Mouse (Mus musculus): Measurements from ENCODE around the gene Sptbn4. TPM values are rescaled to one million over a fixed set of nuclear protein-coding genes. Genes with fewer than 3 reads are reported as not detected.

Sptbn4 gene
- polyA plus RNA-seq, 1 experiment: 0.23 TPM

DNA sequence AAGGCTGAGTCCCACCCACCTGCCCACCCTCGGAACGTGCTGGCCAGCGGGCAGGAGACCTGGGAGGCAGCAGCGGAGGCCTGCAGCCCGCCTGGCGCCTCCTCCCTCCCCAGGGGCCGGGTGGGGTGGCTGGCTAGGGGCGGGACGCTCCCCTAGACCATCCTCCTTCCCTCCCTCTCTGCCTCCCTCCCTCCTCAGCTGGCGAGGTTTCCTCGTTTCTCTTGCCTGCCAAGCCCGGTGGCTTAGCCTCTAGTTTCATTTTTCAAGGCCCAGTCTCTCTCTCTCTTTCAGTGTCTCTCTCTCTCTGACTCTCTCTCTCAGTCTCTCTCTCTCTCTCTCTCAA lies 34.1 kb upstream of the Sptbn4 start:
- WGBS: 0% methylated on average over 5 of the region's 12 CpGs
- Histone ChIP-seq H3K27me3 (ENCODE audit: control insufficient read depth, insufficient read depth, low read length) (no peaks in the 10 kb centered on the region), H3K27ac (ENCODE audit: insufficient read depth, low read length) (peak overlapping the region; percentile 65; the same call in 1 of the 2 replicates), H3K36me3 (ENCODE audit: control insufficient read depth, insufficient read depth, low read length) (peaks cover 4% of the 10 kb centered on the region), H3K4me1 (ENCODE audit: control insufficient read depth, insufficient read depth, insufficient read length) (peaks cover 8% of the 10 kb centered on the region; the same call in 1 of the 2 replicates), H3K4me3 (ENCODE audit: extremely low read depth, insufficient read depth, insufficient read length) (peak overlapping the region; percentile 31; the same call in 1 of the 2 replicates)
- TF ChIP-seq CTCF (IDR thresholded peaks at IDR 0.05; ENCODE audit: extremely low read depth, insufficient read depth, insufficient read length, insufficient replicate concordance) (no peak), POLR2A (IDR thresholded peaks at IDR 0.05; ENCODE audit: low read depth, low read length) (no peak; the same call in 1 of the 2 replicates)
- DNase-seq (ENCODE audit: low read depth in 1 of 2, low spot score in 2 of 2): peak; percentile 48 to 69

GRCm38 (mm10) chr7:27480927-27481626 lies 33.6 kb upstream of the Sptbn4 start:
- no peak for DNase-seq (ENCODE audit: low read depth in 1 of 2, low spot score in 2 of 2)
- H3K27ac ChIP-seq (ENCODE audit: insufficient read depth, low read length): peak overlapping the region; percentile 21; the same call in 1 of the 2 replicates
- peak overlapping the region; percentile 31; the same call in 1 of the 2 replicates for H3K4me3 ChIP-seq (ENCODE audit: extremely low read depth, insufficient read depth, insufficient read length)
- 30% methylated on average over 11 of the region's 11 CpGs for WGBS
- H3K4me1 ChIP-seq (ENCODE audit: control insufficient read depth, insufficient read depth, insufficient read length): peaks cover 8% of the 10 kb centered on the region; the same call in 1 of the 2 replicates
- H3K27me3 ChIP-seq (ENCODE audit: control insufficient read depth, insufficient read depth, low read length): no peaks in the 10 kb centered on the region
- TF ChIP-seq POLR2A (IDR thresholded peaks at IDR 0.05; ENCODE audit: low read depth, low read length) (no peak), CTCF (IDR thresholded peaks at IDR 0.05; ENCODE audit: extremely low read depth, insufficient read depth, insufficient read length, insufficient replicate concordance) (no peak)
- peaks cover 9% of the 10 kb centered on the region for H3K36me3 ChIP-seq (ENCODE audit: control insufficient read depth, insufficient read depth, low read length)

DNA sequence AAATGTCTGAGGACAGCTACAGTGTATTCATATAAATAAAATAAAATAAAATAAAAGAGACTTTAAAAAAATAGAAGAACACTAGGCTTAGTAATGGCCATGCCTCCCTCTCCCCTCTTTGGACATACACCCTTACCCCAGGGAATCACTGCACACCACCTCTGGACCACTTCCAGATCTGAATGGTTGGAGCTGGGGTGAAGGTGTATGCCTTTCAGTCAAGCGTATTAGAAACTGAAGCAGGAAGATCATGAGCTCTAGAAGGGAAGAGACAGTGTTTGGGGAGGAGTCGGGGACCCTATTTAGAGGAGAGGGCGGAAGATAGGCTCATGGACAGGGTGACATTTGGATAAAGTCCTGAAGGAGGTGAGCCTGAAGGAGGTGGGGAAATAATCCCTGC lies 33.0 kb upstream of the Sptbn4 start:
- DNase-seq (ENCODE audit: low read depth in 1 of 2, low spot score in 2 of 2): no peak
- Histone ChIP-seq H3K4me1 (ENCODE audit: control insufficient read depth, insufficient read depth, insufficient read length) (peaks cover 8% of the 10 kb centered on the region; the same call in 1 of the 2 replicates), H3K27ac (ENCODE audit: insufficient read depth, low read length) (no peak overlapping the region), H3K4me3 (ENCODE audit: extremely low read depth, insufficient read depth, insufficient read length) (no peak overlapping the region), H3K36me3 (ENCODE audit: control insufficient read depth, insufficient read depth, low read length) (peaks cover 9% of the 10 kb centered on the region), H3K27me3 (ENCODE audit: control insufficient read depth, insufficient read depth, low read length) (no peaks in the 10 kb centered on the region)
- WGBS: 89% methylated on average over 3 of the region's 3 CpGs
- TF ChIP-seq POLR2A (IDR thresholded peaks at IDR 0.05; ENCODE audit: low read depth, low read length) (no peak), CTCF (IDR thresholded peaks at IDR 0.05; ENCODE audit: extremely low read depth, insufficient read depth, insufficient read length, insufficient replicate concordance) (no peak)

DNA sequence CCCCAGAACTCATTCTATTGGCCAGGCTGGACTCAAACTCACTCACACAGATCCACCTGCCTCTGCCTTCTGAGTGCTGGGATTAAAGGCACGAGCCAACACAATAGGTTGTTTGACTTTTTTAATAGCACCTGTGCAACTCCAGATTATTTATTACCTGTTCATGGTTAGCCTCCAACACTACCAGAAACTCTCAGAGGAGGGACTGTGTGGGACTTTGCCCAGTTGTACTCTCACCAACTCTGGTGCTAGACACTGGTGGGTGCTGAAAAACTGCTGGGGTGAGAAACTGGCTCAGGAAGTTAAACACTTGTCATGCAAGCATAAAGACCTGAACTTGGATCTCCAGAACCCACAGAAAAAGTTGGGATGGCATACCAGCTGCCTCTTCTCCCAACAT lies 32.3 kb upstream of the Sptbn4 start:
- no peak for TF ChIP-seq CTCF (IDR thresholded peaks at IDR 0.05; ENCODE audit: extremely low read depth, insufficient read depth, insufficient read length, insufficient replicate concordance)
- no peak for TF ChIP-seq POLR2A (IDR thresholded peaks at IDR 0.05; ENCODE audit: low read depth, low read length)
- no peak for DNase-seq (ENCODE audit: low read depth in 1 of 2, low spot score in 2 of 2)
- 92% methylated on average over 1 of the region's 1 CpGs for WGBS
- Histone ChIP-seq H3K36me3 (ENCODE audit: control insufficient read depth, insufficient read depth, low read length) (peaks cover 9% of the 10 kb centered on the region), H3K27ac (ENCODE audit: insufficient read depth, low read length) (no peak overlapping the region), H3K4me3 (ENCODE audit: extremely low read depth, insufficient read depth, insufficient read length) (no peak overlapping the region), H3K27me3 (ENCODE audit: control insufficient read depth, insufficient read depth, low read length) (no peaks in the 10 kb centered on the region), H3K4me1 (ENCODE audit: control insufficient read depth, insufficient read depth, insufficient read length) (peaks cover 8% of the 10 kb centered on the region; the same call in 1 of the 2 replicates)

DNA sequence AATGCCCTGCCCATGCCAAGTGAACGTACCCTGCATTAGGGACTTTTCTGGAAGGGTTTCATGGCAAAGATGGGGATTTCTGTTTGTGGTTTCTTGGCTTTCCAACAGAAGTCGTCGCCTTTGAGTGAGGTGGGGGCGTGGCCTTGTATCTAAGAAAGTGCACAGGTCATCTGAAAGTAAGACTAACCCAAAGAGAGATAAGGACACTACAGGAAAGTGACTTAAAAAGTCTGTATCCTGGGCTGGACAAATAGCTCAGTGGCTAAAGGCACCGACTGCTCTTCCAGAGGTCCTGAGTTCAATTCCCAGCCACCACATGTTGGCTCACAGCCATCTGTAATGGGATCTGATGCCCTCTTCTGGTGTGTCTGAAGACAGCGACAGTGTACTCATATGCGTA lies 31.1 kb upstream of the Sptbn4 start:
- no peak overlapping the region for H3K27ac ChIP-seq (ENCODE audit: insufficient read depth, low read length)

GRCm38 (mm10) chr7:27476098-27476635 lies 28.7 kb upstream of the Sptbn4 start:
- 95% methylated on average over 14 of the region's 14 CpGs for WGBS
- Histone ChIP-seq H3K4me3 (ENCODE audit: extremely low read depth, insufficient read depth, insufficient read length) (no peak overlapping the region), H3K27me3 (ENCODE audit: control insufficient read depth, insufficient read depth, low read length) (no peaks in the 10 kb centered on the region), H3K36me3 (ENCODE audit: control insufficient read depth, insufficient read depth, low read length) (peaks cover 9% of the 10 kb centered on the region), H3K27ac (ENCODE audit: insufficient read depth, low read length) (no peak overlapping the region), H3K4me1 (ENCODE audit: control insufficient read depth, insufficient read depth, insufficient read length) (peaks cover 4% of the 10 kb centered on the region; the same call in 1 of the 2 replicates)
- TF ChIP-seq CTCF (IDR thresholded peaks at IDR 0.05; ENCODE audit: extremely low read depth, insufficient read depth, insufficient read length, insufficient replicate concordance) (no peak), POLR2A (IDR thresholded peaks at IDR 0.05; ENCODE audit: low read depth, low read length) (no peak)
- no peak for DNase-seq (ENCODE audit: low read depth in 1 of 2, low spot score in 2 of 2)

More for the DNA sequence above, 31.1 kb upstream of the Sptbn4 start:
- H3K36me3 ChIP-seq (ENCODE audit: control insufficient read depth, insufficient read depth, low read length): peaks cover 9% of the 10 kb centered on the region
- no peak for DNase-seq (ENCODE audit: low read depth in 1 of 2, low spot score in 2 of 2)
- TF ChIP-seq POLR2A (IDR thresholded peaks at IDR 0.05; ENCODE audit: low read depth, low read length): no peak
- TF ChIP-seq CTCF (IDR thresholded peaks at IDR 0.05; ENCODE audit: extremely low read depth, insufficient read depth, insufficient read length, insufficient replicate concordance): no peak
- H3K4me3 ChIP-seq (ENCODE audit: extremely low read depth, insufficient read depth, insufficient read length): no peak overlapping the region
- peaks cover 8% of the 10 kb centered on the region; the same call in 1 of the 2 replicates for H3K4me1 ChIP-seq (ENCODE audit: control insufficient read depth, insufficient read depth, insufficient read length)
- H3K27me3 ChIP-seq (ENCODE audit: control insufficient read depth, insufficient read depth, low read length): no peaks in the 10 kb centered on the region
- 68% methylated on average over 7 of the region's 7 CpGs for WGBS

DNA sequence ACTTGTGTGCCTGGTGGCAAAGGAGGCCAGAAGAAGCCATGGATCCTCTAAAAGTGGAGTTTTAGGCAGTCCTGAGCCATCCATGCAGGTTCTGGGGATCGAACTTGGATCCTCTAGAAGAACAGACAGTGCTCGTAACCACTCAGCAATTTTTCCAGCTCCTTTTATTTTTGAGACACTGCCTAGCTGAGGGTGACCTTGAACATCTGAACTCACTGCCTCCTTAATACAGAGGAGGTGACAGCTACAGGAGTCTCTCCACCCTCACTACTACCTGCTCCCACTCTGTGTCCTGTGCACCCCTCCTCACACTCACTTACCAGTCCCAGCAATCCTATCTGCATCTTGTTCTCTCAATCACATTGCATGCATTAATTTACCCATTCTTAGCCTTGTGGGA lies 28.1 kb upstream of the Sptbn4 start:
- TF ChIP-seq POLR2A (IDR thresholded peaks at IDR 0.05; ENCODE audit: low read depth, low read length): no peak
- no peak for TF ChIP-seq CTCF (IDR thresholded peaks at IDR 0.05; ENCODE audit: extremely low read depth, insufficient read depth, insufficient read length, insufficient replicate concordance)
- 96% methylated on average over 2 of the region's 2 CpGs for WGBS
- no peak overlapping the region for H3K27ac ChIP-seq (ENCODE audit: insufficient read depth, low read length)
- no peaks in the 10 kb centered on the region for H3K27me3 ChIP-seq (ENCODE audit: control insufficient read depth, insufficient read depth, low read length)
- H3K4me1 ChIP-seq (ENCODE audit: control insufficient read depth, insufficient read depth, insufficient read length): no peaks in the 10 kb centered on the region
- H3K36me3 ChIP-seq (ENCODE audit: control insufficient read depth, insufficient read depth, low read length): peaks cover 9% of the 10 kb centered on the region
- H3K4me3 ChIP-seq (ENCODE audit: extremely low read depth, insufficient read depth, insufficient read length): no peak overlapping the region
- no peak for DNase-seq (ENCODE audit: low read depth in 1 of 2, low spot score in 2 of 2)

Measured in spleen, adult 2 months (tissue).